Mouse (Mus musculus) cortical plate, adult 2 months (tissue): ENCODE data around the gene Cit. TPM values are rescaled to one million over a fixed set of nuclear protein-coding genes. Genes with fewer than 3 reads are reported as not detected.

Experiments
- H3K27ac ChIP-seq: fragments of 200-500 bp; 2 replicates; pipeline ENCODE4 v1.5.1; 2012; ENCODE audit warnings: low read length, control low read depth, inconsistent platforms; ENCODE audit not compliant: insufficient read depth
- H3K4me1 ChIP-seq: fragments of 200-500 bp; 2 replicates; pipeline ENCODE4 v1.6.1; 2011; ENCODE audit warnings: low read length; ENCODE audit not compliant: control insufficient read depth, insufficient read depth
- H3K4me3 ChIP-seq: fragments of 200-500 bp; 2 replicates; pipeline ENCODE4 v1.5.1; 2011; ENCODE audit warnings: mild to moderate bottlenecking, low read length, control low read depth; ENCODE audit not compliant: insufficient read depth
- CTCF ChIP-seq: fragments of 200-500 bp; IDR thresholded peaks from 2 replicates; pipeline ENCODE4 v1.5.1; 2011; ENCODE audit warnings: mild to moderate bottlenecking, control low read depth, low read length; ENCODE audit not compliant: insufficient read depth; ENCODE audit errors: extremely low read depth
- POLR2A ChIP-seq: fragments of 200-500 bp; IDR thresholded peaks from 2 replicates; pipeline ENCODE4 v1.6.1; 2011; ENCODE audit warnings: mild to moderate bottlenecking, low read length, control low read depth; ENCODE audit not compliant: insufficient read depth; ENCODE audit errors: extremely low read depth
- polyA plus RNA-seq: library from polyadenylated mRNA; depleted of rRNA; stranded (reverse); fragments of >200 nt; gene quantifications from 2 replicates; pipeline ENCODE4 v1.2.3, GENCODE M21; 2012

Cit gene
- polyA plus RNA-seq, 1 experiment: 75.4 TPM

GRCm38 (mm10) chr5:115956048-115956447 lies 111.0 kb downstream of the Cit start:
- no peak overlapping the region for H3K4me3 ChIP-seq
- TF ChIP-seq CTCF (no peak), POLR2A (no peak)
- H3K4me1 ChIP-seq: peaks cover 4% of the 10 kb centered on the region; the same call in 1 of the 2 replicates
- H3K27ac ChIP-seq: no peak overlapping the region

- H3K27ac ChIP-seq: no peak overlapping the region
- peaks cover 5% of the 10 kb centered on the region; the same call in 1 of the 2 replicates for H3K4me1 ChIP-seq
- TF ChIP-seq POLR2A: no peak
- no peak for TF ChIP-seq CTCF
- H3K4me3 ChIP-seq: no peak overlapping the region
Observed at GRCm38 (mm10) chr5:115957177-115957576, 112.1 kb downstream of the Cit start.

GRCm38 (mm10) chr5:115958344-115958743 lies 113.3 kb downstream of the Cit start:
- Histone ChIP-seq H3K4me3 (no peak overlapping the region), H3K4me1 (peaks cover 7% of the 10 kb centered on the region), H3K27ac (no peak overlapping the region)
- TF ChIP-seq POLR2A (no peak), CTCF (no peak)

- no peak for TF ChIP-seq CTCF
- TF ChIP-seq POLR2A: no peak
- H3K4me3 ChIP-seq: no peak overlapping the region
Observed at GRCm38 (mm10) chr5:115958814-115959213, 113.7 kb downstream of the Cit start.

GRCm38 (mm10) chr5:115961809-115962208 lies 116.7 kb downstream of the Cit start:
- TF ChIP-seq CTCF (no peak), POLR2A (no peak)
- H3K27ac ChIP-seq: peak overlapping the region; percentile 74; the same call in 1 of the 2 replicates
- no peak overlapping the region for H3K4me3 ChIP-seq
- peaks cover 4% of the 10 kb centered on the region for H3K4me1 ChIP-seq

More at GRCm38 (mm10) chr5:115958814-115959213, 113.7 kb downstream of the Cit start:
- H3K27ac ChIP-seq: no peak overlapping the region
- H3K4me1 ChIP-seq: peaks cover 7% of the 10 kb centered on the region

- 0 out of 2 replicates have a peak overlapping the region, but pooled peaks have one; percentile 21 for H3K27ac ChIP-seq
- TF ChIP-seq CTCF: no peak
- TF ChIP-seq POLR2A: no peak
Observed at GRCm38 (mm10) chr5:115971236-115971635, 126.2 kb downstream of the Cit start.

GRCm38 (mm10) chr5:115975672-115976071 lies 130.6 kb downstream of the Cit start:
- H3K4me1 ChIP-seq: peaks cover 3% of the 10 kb centered on the region
- H3K4me3 ChIP-seq: no peak overlapping the region
- H3K27ac ChIP-seq: no peak overlapping the region
- TF ChIP-seq CTCF (no peak), POLR2A (no peak)

More at GRCm38 (mm10) chr5:115971236-115971635, 126.2 kb downstream of the Cit start:
- Histone ChIP-seq H3K4me3 (no peak overlapping the region), H3K4me1 (no peaks in the 10 kb centered on the region)

- Histone ChIP-seq H3K4me3 (no peak overlapping the region), H3K4me1 (peaks cover 3% of the 10 kb centered on the region), H3K27ac (no peak overlapping the region)
- TF ChIP-seq CTCF: no peak
- no peak for TF ChIP-seq POLR2A
Observed at GRCm38 (mm10) chr5:115976446-115976845, 131.4 kb downstream of the Cit start.

GRCm38 (mm10) chr5:115977266-115977665 lies 132.2 kb downstream of the Cit start:
- Histone ChIP-seq H3K4me1 (peaks cover 3% of the 10 kb centered on the region), H3K27ac (no peak overlapping the region), H3K4me3 (no peak overlapping the region)
- no peak for TF ChIP-seq CTCF
- TF ChIP-seq POLR2A: no peak

GRCm38 (mm10) chr5:115977757-115978156 lies 132.7 kb downstream of the Cit start:
- H3K4me1 ChIP-seq: peaks cover 3% of the 10 kb centered on the region
- H3K4me3 ChIP-seq: no peak overlapping the region
- TF ChIP-seq CTCF (no peak), POLR2A (no peak)
- no peak overlapping the region for H3K27ac ChIP-seq
